Mouse (Mus musculus) neural tube, embryonic 14.5 days (tissue): ENCODE data around the gene Tnfrsf1b. TPM values are rescaled to one million over a fixed set of nuclear protein-coding genes. Genes with fewer than 3 reads are reported as not detected.

Experiments
- ATAC-seq: fragments of 200-750 bp; cut with Nextera tagmentation; 2 replicates; pipeline ENCODE4 v1.8.0; 2017; ENCODE audit warnings: low read depth, mild to moderate bottlenecking, moderate TSS enrichment, moderate library complexity
- H3K27ac ChIP-seq: fragments of 300-500 bp; sonication (generic); 2 replicates; pipeline ENCODE4 v1.5.1; 2014; ENCODE audit warnings: low read depth, mild to moderate bottlenecking, control low read depth, low read length, moderate library complexity, mixed read lengths
- H3K27me3 ChIP-seq: fragments of 300-500 bp; sonication (generic); 2 replicates; pipeline ENCODE4 v1.6.1; 2014; ENCODE audit warnings: low read length; ENCODE audit not compliant: control insufficient read depth, insufficient read depth
- H3K36me3 ChIP-seq: fragments of 300-500 bp; sonication (generic); 2 replicates; pipeline ENCODE4 v1.6.1; 2014; ENCODE audit warnings: low read length, mixed read lengths; ENCODE audit not compliant: control insufficient read depth, insufficient read depth
- H3K4me1 ChIP-seq: fragments of 300-500 bp; sonication (generic); 2 replicates; pipeline ENCODE4 v1.6.1; 2014; ENCODE audit warnings: low read length; ENCODE audit not compliant: control insufficient read depth, insufficient read depth
- H3K4me2 ChIP-seq: fragments of 300-500 bp; sonication (generic); 2 replicates; pipeline ENCODE4 v1.6.1; 2014; ENCODE audit warnings: mild to moderate bottlenecking, low read depth, low read length, control low read depth
- H3K4me3 ChIP-seq: fragments of 300-500 bp; sonication (generic); 2 replicates; pipeline ENCODE4 v1.5.1; 2014; ENCODE audit warnings: low read depth, low read length, control low read depth, mixed read lengths
- H3K9ac ChIP-seq: fragments of 300-500 bp; sonication (generic); replicated peaks from 2 replicates; pipeline ENCODE4 v1.6.1; 2014; ENCODE audit warnings: low read depth, mild to moderate bottlenecking, control low read depth, low read length, mixed read lengths
- H3K9me3 ChIP-seq: fragments of 300-500 bp; sonication (generic); 2 replicates; pipeline ENCODE4 v1.6.1; 2016; ENCODE audit warnings: low read length; ENCODE audit not compliant: control insufficient read depth
- WGBS: fragments of 180-500 bp; shearing (Covaris S2); extraction: QIAGEN DNeasy Blood & Tissue Kit; methylation state at CpG from one replicate; pipeline ENCODE4 v1.1.7; 2014; 5-methylcytosine and 5-hydroxymethylcytosine counted together
- polyA plus RNA-seq: library from polyadenylated mRNA; unstranded; fragments of >200 nt; fragmentation: Nextera tagmentation; extraction: Ambion mirVana; gene quantifications from 2 replicates; pipeline ENCODE4 v1.2.1, GENCODE M21; 2014

Gene Tnfrsf1b
- polyA plus RNA-seq, 1 experiment from 2014 or later, result 3.6 TPM

DNA sequence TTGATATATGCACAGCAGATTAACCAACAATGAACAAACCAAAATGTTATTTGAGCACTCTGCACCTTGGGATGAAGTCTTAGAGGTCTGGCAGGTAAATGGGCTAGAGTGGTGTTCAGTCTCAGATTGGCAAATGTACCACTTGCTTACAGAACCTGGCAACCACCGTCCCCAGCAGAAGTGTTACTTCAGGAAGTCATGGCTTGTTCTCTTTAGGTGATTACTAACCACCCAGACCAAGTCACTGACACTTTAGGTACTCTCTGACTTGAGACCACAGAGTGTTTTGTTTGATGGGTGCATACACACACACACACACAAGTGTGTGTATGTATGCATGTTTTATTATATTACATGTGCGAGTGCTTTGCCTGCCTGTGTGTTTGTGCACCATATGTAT is 31.6 kb upstream of the Tnfrsf1b start:
- H3K9me3 ChIP-seq, result no peaks in the 10 kb centered on the region
- H3K9ac ChIP-seq, result no peak overlapping the region
- H3K27ac ChIP-seq, result no peak overlapping the region
- no peaks in the 10 kb centered on the region for H3K4me1 ChIP-seq
- no peaks in the 10 kb centered on the region for H3K36me3 ChIP-seq
- 100% methylated on average over 2 of the region's 2 CpGs for WGBS
- H3K27me3 ChIP-seq, result no peaks in the 10 kb centered on the region
- no peak overlapping the region for H3K4me2 ChIP-seq
- no peak overlapping the region for H3K4me3 ChIP-seq
- no peak for ATAC-seq

DNA sequence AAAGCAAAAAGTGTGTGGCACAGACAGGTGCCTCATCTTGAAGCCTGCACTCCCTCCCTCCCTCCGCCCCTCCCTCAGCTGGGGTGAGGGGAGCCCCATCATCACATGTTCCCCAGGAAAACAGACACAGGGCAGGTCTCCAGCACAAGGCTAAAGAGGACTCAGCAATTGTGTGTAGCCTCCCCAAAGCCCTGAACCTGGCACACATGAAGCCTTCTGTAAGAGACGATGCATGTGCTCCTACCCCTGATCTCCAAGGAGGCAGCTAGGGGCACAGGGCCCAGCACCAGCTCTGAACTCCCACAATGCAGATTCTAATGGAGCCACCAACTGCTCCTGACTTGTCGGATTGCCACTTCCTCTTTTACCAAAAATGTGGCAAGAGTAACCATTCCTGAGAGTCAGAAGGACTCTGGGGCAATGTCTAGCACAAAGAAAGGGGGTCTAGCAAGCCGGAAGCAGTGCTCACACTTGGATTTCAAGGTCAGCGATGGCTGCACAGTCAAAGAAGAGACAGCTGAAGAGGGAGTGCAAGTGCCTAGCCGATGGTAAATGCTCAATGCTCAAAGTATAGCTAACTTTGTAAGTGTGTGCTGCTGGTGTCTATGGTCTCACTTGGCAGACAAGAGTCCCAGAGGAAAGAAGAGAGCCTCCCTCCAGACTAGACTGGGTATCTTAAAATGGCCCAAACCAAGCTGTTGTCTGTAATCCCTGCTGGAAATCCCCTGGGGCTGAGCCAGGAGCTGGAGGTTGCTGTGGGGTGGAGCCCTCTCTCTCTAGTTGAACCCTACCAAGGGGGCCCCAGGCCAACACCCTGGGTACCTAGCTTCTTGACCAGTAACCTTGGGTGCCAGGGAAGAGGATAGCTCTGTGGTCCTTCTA is 29.9 kb upstream of the Tnfrsf1b start:
- ATAC-seq, result no peak
- Histone ChIP-seq H3K4me3 (no peak overlapping the region), H3K9ac (no peak overlapping the region), H3K4me1 (no peaks in the 10 kb centered on the region), H3K27me3 (no peaks in the 10 kb centered on the region), H3K9me3 (no peaks in the 10 kb centered on the region), H3K36me3 (no peaks in the 10 kb centered on the region), H3K27ac (no peak overlapping the region), H3K4me2 (no peak overlapping the region)
- WGBS, result 88% methylated on average over 6 of the region's 6 CpGs

DNA sequence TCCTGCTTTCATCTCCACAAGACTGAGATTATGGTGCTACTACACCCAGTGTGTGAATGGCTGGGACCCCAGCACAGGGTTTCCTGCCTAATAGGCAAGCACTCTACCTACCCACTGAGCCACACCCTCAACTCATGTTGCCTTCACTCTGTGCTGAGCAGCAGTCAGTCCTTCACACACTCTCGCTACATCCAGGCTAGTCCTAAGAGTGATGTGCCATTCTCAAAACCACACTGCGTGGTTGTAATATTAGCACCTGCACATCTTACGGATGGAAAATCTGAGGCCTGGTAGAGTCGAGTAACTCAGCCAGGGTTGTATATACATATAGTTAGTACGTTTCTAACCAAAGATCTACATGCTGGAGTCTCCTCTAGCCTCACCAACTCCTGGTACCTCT is 28.2 kb upstream of the Tnfrsf1b start:
- WGBS, result 97% methylated on average over 5 of the region's 5 CpGs
- Histone ChIP-seq H3K27ac (no peak overlapping the region), H3K27me3 (no peaks in the 10 kb centered on the region), H3K9ac (no peak overlapping the region), H3K4me2 (no peak overlapping the region), H3K4me1 (no peaks in the 10 kb centered on the region), H3K9me3 (no peaks in the 10 kb centered on the region), H3K36me3 (no peaks in the 10 kb centered on the region), H3K4me3 (no peak overlapping the region)
- no peak for ATAC-seq

DNA sequence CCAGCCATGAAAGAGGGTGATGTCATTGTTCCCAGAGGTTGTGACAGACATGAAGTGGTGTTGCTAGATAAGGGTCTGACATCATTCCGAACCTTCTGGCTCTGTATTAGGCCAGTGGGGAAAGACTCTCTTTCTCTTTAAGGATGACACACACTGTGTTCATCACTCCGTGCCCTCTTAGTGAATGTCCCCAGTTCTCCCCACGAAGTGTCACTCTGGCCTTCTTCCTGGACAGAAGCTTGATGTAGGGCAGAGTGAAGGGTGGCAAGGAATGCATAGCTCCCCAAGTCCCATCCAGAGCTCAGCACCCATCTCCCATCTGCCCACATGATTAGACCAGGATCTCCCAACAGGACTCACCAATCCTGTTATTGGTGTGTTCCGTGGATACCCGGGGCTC is 27.3 kb upstream of the Tnfrsf1b start:
- H3K36me3 ChIP-seq, result no peaks in the 10 kb centered on the region
- H3K9ac ChIP-seq, result no peak overlapping the region
- ATAC-seq, result no peak
- 90% methylated on average over 5 of the region's 5 CpGs for WGBS
- H3K9me3 ChIP-seq, result no peaks in the 10 kb centered on the region
- no peak overlapping the region for H3K27ac ChIP-seq
- no peaks in the 10 kb centered on the region for H3K4me1 ChIP-seq
- no peaks in the 10 kb centered on the region for H3K27me3 ChIP-seq
- H3K4me2 ChIP-seq, result no peak overlapping the region
- H3K4me3 ChIP-seq, result no peak overlapping the region

DNA sequence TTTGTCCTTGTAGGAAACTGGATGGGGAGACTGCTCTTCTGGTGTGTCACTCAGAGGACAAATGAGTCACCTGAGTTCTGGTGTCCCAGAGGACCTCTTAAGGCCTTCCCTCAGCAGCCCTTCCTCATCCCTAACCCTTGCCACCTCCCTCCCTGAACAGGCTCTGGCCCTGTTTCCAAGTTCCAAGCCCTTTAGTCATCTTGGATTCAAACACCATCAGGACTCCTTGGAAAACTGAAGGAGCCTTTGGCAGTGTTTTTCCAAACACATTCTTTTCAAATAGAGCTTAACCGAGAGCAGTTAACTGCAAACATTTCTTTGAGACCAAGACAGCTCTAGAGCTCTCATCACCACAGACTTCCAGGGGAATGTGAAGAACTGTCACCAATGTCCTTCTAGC is 26.1 kb upstream of the Tnfrsf1b start:
- no peak overlapping the region for H3K27ac ChIP-seq
- no peak overlapping the region for H3K4me3 ChIP-seq
- no peak overlapping the region for H3K9ac ChIP-seq
- H3K27me3 ChIP-seq, result no peaks in the 10 kb centered on the region
- no peaks in the 10 kb centered on the region for H3K9me3 ChIP-seq
- WGBS, result 83% methylated on average over 1 of the region's 1 CpGs
- ATAC-seq, result no peak
- no peaks in the 10 kb centered on the region for H3K4me1 ChIP-seq
- H3K36me3 ChIP-seq, result no peaks in the 10 kb centered on the region
- no peak overlapping the region for H3K4me2 ChIP-seq

DNA sequence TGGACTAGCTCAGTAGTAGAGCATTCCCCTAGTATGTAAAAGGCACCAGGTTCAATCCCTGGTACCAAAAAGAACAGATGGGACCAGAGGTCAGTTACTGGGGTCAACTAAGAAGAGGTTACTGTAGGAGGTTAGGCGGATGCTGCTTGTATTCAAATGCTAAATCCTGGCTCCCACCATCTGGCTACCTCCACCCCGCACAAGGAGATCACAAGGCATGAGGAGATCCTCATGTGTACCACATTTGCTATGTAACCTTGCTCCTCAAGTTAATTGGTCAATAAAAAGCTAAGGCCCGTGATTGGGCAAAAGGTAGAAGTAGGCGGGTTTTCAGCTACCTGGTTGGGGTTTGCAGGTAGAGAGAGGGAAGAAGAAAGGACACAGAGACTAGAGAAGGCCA is 25.0 kb upstream of the Tnfrsf1b start:
- ATAC-seq, result no peak
- Histone ChIP-seq H3K4me3 (no peak overlapping the region), H3K4me1 (no peaks in the 10 kb centered on the region), H3K27me3 (no peaks in the 10 kb centered on the region), H3K36me3 (no peaks in the 10 kb centered on the region), H3K27ac (no peak overlapping the region), H3K9me3 (no peaks in the 10 kb centered on the region), H3K4me2 (no peak overlapping the region), H3K9ac (no peak overlapping the region)
- 80% methylated on average over 4 of the region's 4 CpGs for WGBS

DNA sequence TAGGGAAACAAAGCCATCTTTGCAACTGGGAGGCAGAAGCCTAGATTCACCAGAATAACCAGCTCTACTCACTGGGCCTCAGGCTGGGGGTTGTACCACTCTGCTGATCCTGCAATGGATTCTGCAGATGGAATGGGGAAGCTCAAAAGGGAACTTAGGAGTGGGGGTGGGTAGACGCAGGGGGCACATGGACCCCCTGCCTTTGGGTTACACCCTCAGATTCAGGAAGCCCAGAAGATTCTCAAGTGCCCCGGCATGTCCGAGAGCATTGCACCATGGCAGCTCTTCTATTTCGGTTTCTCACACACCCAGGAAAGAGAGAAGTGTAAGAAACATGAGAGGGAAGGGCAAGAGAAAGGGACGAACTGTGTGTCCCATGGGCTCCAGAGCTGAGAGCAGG is 23.5 kb upstream of the Tnfrsf1b start:
- Histone ChIP-seq H3K36me3 (no peaks in the 10 kb centered on the region), H3K9me3 (no peaks in the 10 kb centered on the region), H3K4me3 (no peak overlapping the region), H3K4me2 (no peak overlapping the region), H3K4me1 (no peaks in the 10 kb centered on the region), H3K9ac (no peak overlapping the region), H3K27me3 (no peaks in the 10 kb centered on the region), H3K27ac (no peak overlapping the region)
- ATAC-seq, result no peak
- WGBS, result 86% methylated on average over 5 of the region's 5 CpGs

DNA sequence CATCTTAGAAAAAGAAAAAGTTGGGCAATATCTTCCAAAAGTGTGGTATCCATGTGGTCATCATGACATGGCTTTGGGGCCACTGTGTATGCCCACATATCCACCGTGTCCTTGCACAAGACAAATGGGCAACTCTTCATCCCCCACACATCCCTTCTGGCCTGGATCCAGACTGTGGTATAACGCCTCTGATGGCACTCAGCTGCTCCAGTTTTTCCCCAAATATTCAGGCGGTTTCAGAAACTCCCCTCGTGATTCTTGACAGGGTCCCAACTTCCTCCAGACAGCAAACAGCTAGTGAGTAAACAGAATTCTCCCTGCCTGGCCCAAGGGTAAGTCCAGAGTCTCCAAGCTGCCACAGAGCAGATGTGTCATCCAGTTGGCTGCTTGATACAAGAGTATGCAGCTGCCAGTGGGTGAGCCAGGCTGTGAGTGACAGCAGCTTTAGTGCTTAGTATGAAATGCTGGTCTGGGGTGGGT is 21.0 kb upstream of the Tnfrsf1b start:
- Histone ChIP-seq H3K36me3 (no peaks in the 10 kb centered on the region), H3K9ac (no peak overlapping the region), H3K4me1 (no peaks in the 10 kb centered on the region), H3K27ac (no peak overlapping the region), H3K4me2 (no peak overlapping the region), H3K9me3 (no peaks in the 10 kb centered on the region), H3K27me3 (no peaks in the 10 kb centered on the region), H3K4me3 (no peak overlapping the region)
- WGBS, result 85% methylated on average over 4 of the region's 4 CpGs
- ATAC-seq, result no peak

DNA sequence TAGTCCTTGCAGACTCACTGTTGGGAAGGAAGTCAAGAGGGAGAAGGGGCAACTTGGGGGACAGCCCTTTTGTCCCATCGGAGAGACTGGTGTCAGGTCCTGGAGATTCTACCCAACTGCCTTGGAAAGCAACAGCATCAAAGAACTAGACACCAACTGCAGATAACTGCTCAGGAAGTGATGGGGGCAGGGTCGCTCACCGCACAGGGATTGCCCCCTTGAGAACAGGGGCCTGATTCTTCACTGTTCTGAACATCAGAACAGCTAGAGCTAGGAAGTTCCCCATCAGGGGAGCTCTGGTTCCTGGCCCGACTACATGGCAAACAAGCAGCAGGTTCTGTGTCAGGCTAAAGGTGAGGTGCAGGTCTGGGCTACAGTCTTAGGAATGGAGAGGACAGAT is 19.8 kb upstream of the Tnfrsf1b start:
- whole genome bisulfite sequencing, result 87% methylated on average over 4 of the region's 4 CpGs
- Histone ChIP-seq H3K36me3 (no peaks in the 10 kb centered on the region), H3K9me3 (no peaks in the 10 kb centered on the region), H3K27ac (no peak overlapping the region), H3K27me3 (no peaks in the 10 kb centered on the region), H3K4me2 (no peak overlapping the region), H3K4me1 (no peaks in the 10 kb centered on the region), H3K4me3 (no peak overlapping the region), H3K9ac (no peak overlapping the region)
- no peak for ATAC-seq
